Mouse (Mus musculus) ES-E14 (cell line): ENCODE results near the gene BC005624. TPM values are rescaled to one million over a fixed set of nuclear protein-coding genes. Genes with fewer than 3 reads are reported as not detected.

Experiments used
- DNase-seq: peaks from one replicate; pipeline ENCODE4 v3.0.0-alpha.2; 2013; ENCODE audit warnings: low read depth, low spot score
- H3K27ac ChIP-seq: 2 replicates; pipeline ENCODE4 v1.5.1; 2012; ENCODE audit warnings: low read depth, mild to moderate bottlenecking, low read length, moderate library complexity, mixed read lengths; ENCODE audit not compliant: poor library complexity, insufficient read depth, severe bottlenecking
- H3K36me3 ChIP-seq: 2 replicates; pipeline ENCODE4 v1.6.1; 2012; ENCODE audit warnings: mild to moderate bottlenecking, low read length, moderate library complexity, mixed read lengths; ENCODE audit not compliant: control insufficient read depth, poor library complexity, insufficient read depth, severe bottlenecking
- H3K4me1 ChIP-seq, 2 experiments: fragments of 150-350 bp in 1 of 2; sonication (generic) in 1 of 2; 2 replicates each; pipeline ENCODE4 v1.6.1; 2012; ENCODE audit warnings: low read length in 2 of 2, mild to moderate bottlenecking in 1 of 2, mixed read lengths in 1 of 2; ENCODE audit not compliant: control insufficient read depth in 2 of 2, insufficient read depth in 2 of 2, poor library complexity in 1 of 2
- H3K4me3 ChIP-seq, 2 experiments: fragments of 150-350 bp in 1 of 2; sonication (generic) in 1 of 2; 2 replicates each; pipeline ENCODE4 v1.5.1; 2012; ENCODE audit warnings: low read length in 2 of 2, low read depth in 1 of 2, mild to moderate bottlenecking in 1 of 2, mixed read lengths in 1 of 2; ENCODE audit not compliant: insufficient read depth in 1 of 2, poor library complexity in 1 of 2, severe bottlenecking in 1 of 2
- H3K9ac ChIP-seq: 2 replicates; pipeline ENCODE4 v1.6.1; 2012; ENCODE audit warnings: low read depth, mild to moderate bottlenecking, low read length, mixed read lengths; ENCODE audit not compliant: poor library complexity, insufficient read depth, severe bottlenecking
- H3K9me3 ChIP-seq: fragments of 150-350 bp; sonication (generic); 2 replicates; pipeline ENCODE4 v1.6.1; 2012; ENCODE audit warnings: low read depth, mild to moderate bottlenecking, low read length; ENCODE audit not compliant: control insufficient read depth, insufficient read depth
- CHD2 ChIP-seq: IDR thresholded peaks from 2 replicates; pipeline ENCODE4 v1.6.1; 2014; ENCODE audit warnings: mild to moderate bottlenecking, low read depth, low read length, inconsistent platforms
- HCFC1 ChIP-seq: IDR thresholded peaks from 2 replicates; pipeline ENCODE4 v1.6.1; 2012; ENCODE audit warnings: low read length, inconsistent platforms, borderline replicate concordance; ENCODE audit not compliant: insufficient read depth
- MAFK ChIP-seq: IDR thresholded peaks from 2 replicates; pipeline ENCODE4 v1.6.1; 2014; ENCODE audit warnings: mild to moderate bottlenecking, low read depth, low read length, inconsistent platforms; ENCODE audit not compliant: insufficient read depth
- ZC3H11A ChIP-seq: IDR thresholded peaks from 2 replicates; pipeline ENCODE4 v1.6.1; 2012; ENCODE audit warnings: low read depth, mild to moderate bottlenecking, inconsistent platforms, low read length, borderline replicate concordance
- ZNF384 ChIP-seq: IDR thresholded peaks from 2 replicates; pipeline ENCODE4 v1.6.1; 2012; ENCODE audit warnings: low read depth, low read length, inconsistent platforms
- in situ Hi-C, 2 experiments: fragments of 600-800 bp; cut with MboI; formaldehyde crosslinking; loops; one replicate each; pipeline ENCODE4 v1.15.1; 2025; ENCODE audit warnings: low sequenced_read_pairs in 2 of 2, inconsistent platforms in 1 of 2; ENCODE audit not compliant: unreplicated experiment in 2 of 2
- total RNA-seq: library from RNA; depleted of rRNA; stranded (reverse); fragments of 300-350 nt; gene quantifications from 2 replicates; pipeline ENCODE4 v1.2.3, GENCODE M21; 2012; rRNA removed

Gene BC005624
- total RNA-seq, 1 experiment = 36.6 TPM

- in situ Hi-C loops = no loop called here
- Histone ChIP-seq H3K4me3 (no peak overlapping the region), H3K9me3 (no peaks in the 10 kb centered on the region), H3K36me3 (no peaks in the 10 kb centered on the region), H3K27ac (no peak overlapping the region), H3K9ac (no peak overlapping the region), H3K4me1 (peaks cover 6 to 29% of the 10 kb centered on the region in 2 experiments)
- no peak for DNase-seq
- TF ChIP-seq CHD2 (no peak), ZC3H11A (no peak), HCFC1 (no peak), ZNF384 (no peak), MAFK (no peak)
Measured at GRCm38 (mm10) chr2:30925181-30925580, 56.8 kb downstream of the BC005624 start.

GRCm38 (mm10) chr2:30923099-30923498 is 58.9 kb downstream of the BC005624 start:
- Histone ChIP-seq H3K27ac (no peak overlapping the region), H3K4me3 (no peak overlapping the region), H3K36me3 (no peaks in the 10 kb centered on the region), H3K9me3 (no peaks in the 10 kb centered on the region), H3K9ac (no peak overlapping the region), H3K4me1 (peaks cover 7 to 28% of the 10 kb centered on the region in 2 experiments)
- in situ Hi-C loops = no loop called here
- no peak for TF ChIP-seq ZC3H11A
- no peak for TF ChIP-seq ZNF384
- TF ChIP-seq HCFC1 = no peak
- TF ChIP-seq MAFK = no peak
- no peak for TF ChIP-seq CHD2
- no peak for DNase-seq

Other genes with a start within 250 kb of the BC005624 start
- 1.9 and 2.6 TPM in 2 replicates for gene 1700001O22Rik, start 178.5 kb downstream of the BC005624 start, total RNA-seq
- gene Ntmt1, start 174.4 kb downstream of the BC005624 start, total RNA-seq = 47.3 and 55.2 TPM in 2 replicates
- gene Asb6, start 151.9 kb downstream of the BC005624 start, total RNA-seq = 73.6 and 88.1 TPM in 2 replicates
- gene Prrx2, start 147.2 kb downstream of the BC005624 start, total RNA-seq = 8.7 and 16.2 TPM in 2 replicates
- 25.5 and 30.3 TPM in 2 replicates for gene Ptges, start 52.3 kb downstream of the BC005624 start, total RNA-seq
- gene Tor1b, start 29.2 kb downstream of the BC005624 start, total RNA-seq = 67.8 and 73.5 TPM in 2 replicates
- 73.6 and 93.0 TPM in 2 replicates for gene Tor1a, start 14.3 kb downstream of the BC005624 start, total RNA-seq
- 8.5 and 12.8 TPM in 2 replicates for gene Usp20, start 78 bp upstream of the BC005624 start, total RNA-seq
- 15.1 and 16.5 TPM in 2 replicates for gene Fnbp1, start 159.8 kb upstream of the BC005624 start, total RNA-seq
- 111 and 156 TPM in 2 replicates for gene Gpr107, start 170.1 kb upstream of the BC005624 start, total RNA-seq